Mouse (Mus musculus) kidney, embryonic 14.5 days (tissue): ENCODE data around the gene Dennd1a. TPM values are rescaled to one million over a fixed set of nuclear protein-coding genes. Genes with fewer than 3 reads are reported as not detected.

Source experiments
- ATAC-seq: fragments of 200-750 bp; cut with Nextera tagmentation; 2 replicates; pipeline ENCODE4 v1.8.0; 2017; ENCODE audit warnings: moderate number of reproducible peaks, mild to moderate bottlenecking, moderate TSS enrichment, moderate library complexity; ENCODE audit not compliant: low FRiP score, low TSS enrichment
- H3K27ac ChIP-seq: fragments of 300-500 bp; sonication (generic); 2 replicates; pipeline ENCODE4 v1.5.1; 2014; ENCODE audit warnings: low read depth, mild to moderate bottlenecking, low read length, moderate library complexity, mixed read lengths
- H3K27me3 ChIP-seq: fragments of 300-500 bp; sonication (generic); 2 replicates; pipeline ENCODE4 v1.6.1; 2014; ENCODE audit warnings: mild to moderate bottlenecking, low read length; ENCODE audit not compliant: control insufficient read depth, insufficient read depth
- H3K36me3 ChIP-seq: fragments of 300-500 bp; sonication (generic); 2 replicates; pipeline ENCODE4 v1.6.1; 2014; ENCODE audit warnings: low read length, mixed read lengths; ENCODE audit not compliant: control insufficient read depth, insufficient read depth
- H3K4me1 ChIP-seq: fragments of 300-500 bp; sonication (generic); 2 replicates; pipeline ENCODE4 v1.6.1; 2014; ENCODE audit warnings: low read length, mixed read lengths; ENCODE audit not compliant: control insufficient read depth, insufficient read depth
- H3K4me2 ChIP-seq: fragments of 300-500 bp; sonication (generic); replicated peaks from 2 replicates; pipeline ENCODE4 v1.6.1; 2014; ENCODE audit warnings: low read depth, mild to moderate bottlenecking, low read length
- H3K4me3 ChIP-seq: fragments of 300-500 bp; sonication (generic); 2 replicates; pipeline ENCODE4 v1.5.1; 2014; ENCODE audit warnings: mild to moderate bottlenecking, low read length
- H3K9ac ChIP-seq: fragments of 300-500 bp; sonication (generic); 2 replicates; pipeline ENCODE4 v1.6.1; 2014; ENCODE audit warnings: low read depth, mild to moderate bottlenecking, low read length, moderate library complexity
- H3K9me3 ChIP-seq: fragments of 300-500 bp; sonication (generic); 2 replicates; pipeline ENCODE4 v1.6.1; 2016; ENCODE audit warnings: low read length; ENCODE audit not compliant: control insufficient read depth
- WGBS: fragments of 180-500 bp; shearing (Covaris S2); extraction: QIAGEN DNeasy Blood & Tissue Kit; methylation state at CpG from one replicate; pipeline ENCODE4 v1.1.7; 2014; 5-methylcytosine and 5-hydroxymethylcytosine counted together
- polyA plus RNA-seq: library from polyadenylated mRNA; unstranded; fragments of >200 nt; fragmentation: Nextera tagmentation; extraction: Ambion mirVana; gene quantifications from 2 replicates; pipeline ENCODE4 v1.2.1, GENCODE M21; 2014

Dennd1a gene
- polyA plus RNA-seq, 1 experiment from 2014 or later, result 12.6 TPM

GRCm38 (mm10) chr2:37925413-37926132 is 361.6 kb downstream of the Dennd1a start:
- Histone ChIP-seq H3K27me3 (no peaks in the 10 kb centered on the region), H3K9ac (no peak overlapping the region), H3K36me3 (no peaks in the 10 kb centered on the region), H3K9me3 (no peaks in the 10 kb centered on the region), H3K4me2 (no peak overlapping the region), H3K4me1 (no peaks in the 10 kb centered on the region), H3K4me3 (no peak overlapping the region), H3K27ac (no peak overlapping the region)
- 33% methylated on average over 6 of the region's 6 CpGs for whole genome bisulfite sequencing
- ATAC-seq, result no peak

DNA sequence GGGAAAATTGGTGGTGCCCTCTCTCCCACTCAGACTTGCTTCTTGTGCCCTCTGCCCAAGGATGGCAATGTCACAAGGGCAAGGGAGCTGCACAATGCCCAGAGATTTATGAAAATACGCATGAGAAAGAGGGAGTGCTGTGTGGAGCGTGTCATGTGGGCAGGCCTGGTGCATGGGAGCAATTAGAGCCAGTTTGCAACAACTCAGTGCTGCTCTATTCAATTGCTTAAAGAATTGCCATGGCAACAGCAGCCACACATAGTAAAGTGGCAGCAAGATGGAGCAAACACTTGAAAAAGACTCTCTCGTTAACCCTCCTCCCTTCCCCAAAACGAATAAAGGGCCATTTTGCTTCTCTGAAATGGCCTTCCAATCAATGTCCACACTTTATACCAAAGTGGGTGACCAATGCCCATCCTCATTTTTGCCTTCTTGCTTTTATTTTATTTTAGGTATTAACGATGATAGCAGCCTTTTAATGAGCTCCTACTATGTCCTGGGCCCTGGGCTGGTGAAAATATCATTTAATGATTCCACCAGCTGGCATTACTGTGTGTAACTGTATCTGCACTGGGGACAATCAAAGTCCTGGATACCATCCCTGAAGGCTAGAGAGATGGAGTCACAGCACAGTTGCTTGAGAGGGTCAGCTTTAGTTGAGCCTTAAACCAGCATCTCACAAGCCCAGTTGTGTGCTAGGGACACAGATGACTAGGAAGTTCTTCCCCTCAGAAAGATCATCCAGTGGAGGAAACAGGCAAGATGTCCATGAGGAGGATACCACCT is 378.3 kb downstream of the Dennd1a start:
- Histone ChIP-seq H3K27me3 (no peaks in the 10 kb centered on the region), H3K4me2 (no peak overlapping the region), H3K36me3 (no peaks in the 10 kb centered on the region), H3K4me3 (no peak overlapping the region), H3K9ac (no peak overlapping the region), H3K27ac (no peak overlapping the region), H3K4me1 (no peaks in the 10 kb centered on the region), H3K9me3 (no peaks in the 10 kb centered on the region)
- 59% methylated on average over 5 of the region's 5 CpGs for WGBS
- no peak for ATAC-seq

- Histone ChIP-seq H3K4me3 (no peak overlapping the region), H3K9ac (no peak overlapping the region), H3K27ac (no peak overlapping the region), H3K9me3 (no peaks in the 10 kb centered on the region), H3K36me3 (no peaks in the 10 kb centered on the region), H3K4me1 (no peaks in the 10 kb centered on the region), H3K27me3 (no peaks in the 10 kb centered on the region), H3K4me2 (no peak overlapping the region)
- ATAC-seq, result no peak
- WGBS, result 94% methylated on average over 3 of the region's 3 CpGs
Observed at GRCm38 (mm10) chr2:37908296-37908695, 378.9 kb downstream of the Dennd1a start.

DNA sequence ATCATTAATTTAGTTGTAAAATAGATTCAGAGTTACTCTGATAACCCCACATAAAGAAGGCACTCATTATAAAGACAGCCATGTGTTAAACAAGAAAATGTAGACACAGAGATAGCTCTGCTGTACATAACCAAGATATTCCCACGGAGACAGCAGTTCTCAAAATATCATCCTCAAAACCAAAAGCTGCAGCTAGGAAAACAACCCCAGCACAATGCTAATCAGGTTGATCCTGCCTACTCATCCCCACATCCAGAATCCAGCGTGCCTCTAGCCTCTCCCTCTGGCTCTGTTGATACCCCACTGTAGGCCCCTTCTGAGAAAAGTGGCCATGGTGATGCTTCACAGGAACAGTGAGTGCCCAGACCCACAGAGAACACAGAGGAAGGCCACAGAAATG is 380.9 kb downstream of the Dennd1a start:
- H3K27ac ChIP-seq, result no peak overlapping the region
- H3K4me3 ChIP-seq, result no peak overlapping the region
- WGBS, result 76% methylated on average over 2 of the region's 2 CpGs
- H3K4me1 ChIP-seq, result no peaks in the 10 kb centered on the region
- no peaks in the 10 kb centered on the region for H3K27me3 ChIP-seq
- no peaks in the 10 kb centered on the region for H3K36me3 ChIP-seq
- H3K9ac ChIP-seq, result no peak overlapping the region
- no peaks in the 10 kb centered on the region for H3K9me3 ChIP-seq
- no peak overlapping the region for H3K4me2 ChIP-seq
- no peak for ATAC-seq

DNA sequence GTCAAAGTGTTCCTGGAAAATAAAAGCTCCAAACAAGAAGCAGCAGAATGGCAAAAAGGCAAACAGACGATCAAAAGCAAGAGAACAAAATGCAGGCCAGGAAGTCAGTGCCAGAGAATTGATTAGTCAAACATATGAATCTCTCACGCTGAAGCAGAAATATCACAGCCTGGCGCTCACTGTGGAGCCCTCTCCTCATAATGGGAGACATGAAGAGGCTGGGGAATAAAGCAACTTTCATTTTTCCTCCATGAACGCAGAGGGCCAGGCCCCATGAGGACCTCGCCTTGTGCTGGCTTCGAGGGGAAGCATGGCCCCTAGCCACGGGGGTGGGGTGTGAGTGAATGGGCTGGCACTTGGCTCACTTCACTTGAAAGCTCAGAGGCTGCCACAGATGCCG is 383.9 kb downstream of the Dennd1a start:
- H3K9ac ChIP-seq, result no peak overlapping the region
- no peak overlapping the region for H3K27ac ChIP-seq
- no peaks in the 10 kb centered on the region for H3K9me3 ChIP-seq

GRCm38 (mm10) chr2:37883214-37883613 is 404.0 kb downstream of the Dennd1a start:
- no peaks in the 10 kb centered on the region for H3K36me3 ChIP-seq
- H3K4me3 ChIP-seq, result no peak overlapping the region
- no peak for ATAC-seq
- H3K27me3 ChIP-seq, result no peaks in the 10 kb centered on the region
- H3K9me3 ChIP-seq, result no peaks in the 10 kb centered on the region
- no peak overlapping the region for H3K27ac ChIP-seq
- H3K9ac ChIP-seq, result no peak overlapping the region
- H3K4me2 ChIP-seq, result no peak overlapping the region
- 87% methylated on average over 3 of the region's 3 CpGs for WGBS
- no peaks in the 10 kb centered on the region for H3K4me1 ChIP-seq

More for the DNA sequence above, 383.9 kb downstream of the Dennd1a start:
- H3K27me3 ChIP-seq, result no peaks in the 10 kb centered on the region
- WGBS, result 84% methylated on average over 8 of the region's 8 CpGs
- no peak overlapping the region for H3K4me3 ChIP-seq
- H3K4me1 ChIP-seq, result no peaks in the 10 kb centered on the region
- ATAC-seq, result no peak
- no peaks in the 10 kb centered on the region for H3K36me3 ChIP-seq
- H3K4me2 ChIP-seq, result no peak overlapping the region

- H3K27ac ChIP-seq, result no peak overlapping the region
- H3K4me1 ChIP-seq, result no peaks in the 10 kb centered on the region
- H3K9ac ChIP-seq, result no peak overlapping the region
- WGBS, result 56% methylated on average over 5 of the region's 5 CpGs
- no peaks in the 10 kb centered on the region for H3K9me3 ChIP-seq
- peak; percentile 62; the same call in 1 of the 2 replicates for ATAC-seq
- no peak overlapping the region for H3K4me3 ChIP-seq
- no peaks in the 10 kb centered on the region for H3K27me3 ChIP-seq
- no peak overlapping the region for H3K4me2 ChIP-seq
- no peaks in the 10 kb centered on the region for H3K36me3 ChIP-seq
Observed at GRCm38 (mm10) chr2:37881262-37881913, 405.8 kb downstream of the Dennd1a start.

DNA sequence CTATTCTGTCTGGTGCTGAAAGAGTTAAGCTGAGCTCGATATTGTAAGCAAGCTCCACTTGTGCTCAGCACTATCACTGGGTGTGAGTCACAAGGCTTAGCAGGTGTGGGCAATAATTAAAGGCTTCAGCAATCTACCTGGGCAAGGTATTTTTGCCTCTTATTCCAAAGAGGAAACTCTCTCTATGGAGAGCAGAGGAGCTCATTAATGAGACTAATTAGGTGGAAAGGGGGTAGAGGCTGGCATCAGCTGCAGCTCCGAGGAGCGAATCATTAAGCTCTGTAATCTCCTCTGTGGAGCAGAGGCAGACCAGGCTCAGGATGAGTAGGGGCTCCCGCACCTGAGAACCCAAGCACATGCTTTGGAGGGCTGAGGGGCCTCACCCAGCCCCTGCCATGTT is 407.5 kb downstream of the Dennd1a start:
- H3K4me1 ChIP-seq, result no peaks in the 10 kb centered on the region
- H3K4me3 ChIP-seq, result no peak overlapping the region
- no peak overlapping the region for H3K9ac ChIP-seq
- no peaks in the 10 kb centered on the region for H3K9me3 ChIP-seq
- no peaks in the 10 kb centered on the region for H3K27me3 ChIP-seq
- no peak for ATAC-seq
- no peak overlapping the region for H3K4me2 ChIP-seq
- 48% methylated on average over 4 of the region's 4 CpGs for WGBS
- no peaks in the 10 kb centered on the region for H3K36me3 ChIP-seq
- H3K27ac ChIP-seq, result no peak overlapping the region

- Histone ChIP-seq H3K27me3 (no peaks in the 10 kb centered on the region), H3K9ac (no peak overlapping the region), H3K9me3 (no peaks in the 10 kb centered on the region), H3K4me3 (no peak overlapping the region), H3K4me2 (no peak overlapping the region), H3K27ac (no peak overlapping the region), H3K36me3 (no peaks in the 10 kb centered on the region), H3K4me1 (no peaks in the 10 kb centered on the region)
- ATAC-seq, result no peak
- WGBS, result 70% methylated on average over 4 of the region's 4 CpGs
Observed at GRCm38 (mm10) chr2:37872791-37873190, 414.4 kb downstream of the Dennd1a start.
